Mouse (Mus musculus) erythroblast, embryonic 14.5 days (primary cell): ENCODE data around the gene Ckm.

Experiments
- GATA1 ChIP-seq: IDR thresholded peaks from 2 replicates; pipeline ENCODE4 v1.6.1; 2012; ENCODE audit warnings: low read length, inconsistent platforms, mixed read lengths
- TAL1 ChIP-seq: IDR thresholded peaks from 3 replicates; pipeline ENCODE4 v1.6.1; 2012; ENCODE audit warnings: low read length, inconsistent platforms, mixed read lengths

GRCm38 (mm10) chr7:19462884-19463381 is 58.4 kb downstream of the Ckm start, which contains the start of gene Exoc3l2:
- TF ChIP-seq GATA1 (no peak), TAL1 (no peak)
